Mouse (Mus musculus) hindbrain, embryonic 13.5 days (tissue): ENCODE measurements at regions not wholly inside any gene's neighbourhood (a gene's known extent, or its start where the extent isn't known, plus 50 kb on each side); places are given as distances from the start of the nearest gene placed in this dataset.

Experiments used
- ATAC-seq: fragments of 200-750 bp; cut with Nextera tagmentation; 2 replicates; pipeline ENCODE4 v1.8.0; 2017; ENCODE audit warnings: moderate TSS enrichment; ENCODE audit not compliant: low FRiP score
- H3K27ac ChIP-seq: fragments of 300-500 bp; sonication (generic); 2 replicates; pipeline ENCODE4 v1.5.1; 2015; ENCODE audit warnings: inconsistent platforms, mild to moderate bottlenecking, moderate library complexity
- H3K27me3 ChIP-seq: fragments of 300-500 bp; sonication (generic); 2 replicates; pipeline ENCODE4 v1.6.1; 2015; ENCODE audit warnings: mild to moderate bottlenecking, inconsistent platforms
- H3K36me3 ChIP-seq: fragments of 300-500 bp; sonication (generic); 2 replicates; pipeline ENCODE4 v1.6.1; 2015; ENCODE audit warnings: mild to moderate bottlenecking, inconsistent platforms
- H3K4me1 ChIP-seq: fragments of 300-500 bp; sonication (generic); replicated peaks from 2 replicates; pipeline ENCODE4 v1.6.1; 2015; ENCODE audit warnings: inconsistent platforms
- H3K4me2 ChIP-seq: fragments of 300-500 bp; sonication (generic); 2 replicates; pipeline ENCODE4 v1.6.1; 2015; ENCODE audit warnings: inconsistent platforms, mild to moderate bottlenecking, moderate library complexity
- H3K4me3 ChIP-seq: fragments of 300-500 bp; sonication (generic); 2 replicates; pipeline ENCODE4 v1.5.1; 2015; ENCODE audit warnings: mild to moderate bottlenecking, inconsistent platforms
- H3K9ac ChIP-seq: fragments of 300-500 bp; sonication (generic); 2 replicates; pipeline ENCODE4 v1.6.1; 2015; ENCODE audit warnings: mild to moderate bottlenecking, inconsistent platforms
- H3K9me3 ChIP-seq: fragments of 300-500 bp; sonication (generic); 2 replicates; pipeline ENCODE4 v1.6.1; 2016; ENCODE audit warnings: inconsistent platforms
- WGBS: fragments of 180-500 bp; shearing (Covaris S2); methylation state at CpG from one replicate; pipeline ENCODE4 v1.1.7; 2015; 5-methylcytosine and 5-hydroxymethylcytosine counted together

DNA sequence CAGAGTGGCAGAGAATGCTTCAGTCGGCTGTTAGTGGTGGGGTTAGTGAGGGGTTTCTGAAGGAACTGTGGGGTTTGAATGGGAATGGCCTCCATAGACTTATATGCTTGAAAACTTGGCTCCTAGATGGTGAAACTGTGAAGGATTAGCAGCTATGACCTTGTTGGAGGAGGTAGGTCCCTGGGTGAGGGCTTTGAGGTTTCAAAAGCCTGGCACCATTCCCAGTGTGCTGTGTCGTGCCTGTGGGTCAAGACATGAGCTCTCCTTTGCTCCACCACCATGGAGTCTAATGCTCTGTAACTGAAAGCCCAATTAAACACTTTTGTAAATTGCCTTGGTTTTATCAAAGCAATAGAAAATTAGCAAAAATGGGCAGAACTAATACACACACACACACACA lies 98.1 kb upstream of the Eef2kmt start:
- Histone ChIP-seq H3K4me2 (no peak overlapping the region), H3K9me3 (no peaks in the 10 kb centered on the region), H3K4me1 (peaks cover 10% of the 10 kb centered on the region; the same call in 1 of the 2 replicates), H3K9ac (no peak overlapping the region), H3K27ac (no peak overlapping the region), H3K36me3 (no peaks in the 10 kb centered on the region), H3K27me3 (0 out of 2 replicates have a peak, but pooled peaks cover 5% of the 10 kb centered on the region), H3K4me3 (no peak overlapping the region)
- no peak for ATAC-seq
- 71% methylated on average over 2 of the region's 2 CpGs for WGBS

- WGBS = 7% methylated on average over 18 of the region's 18 CpGs
- no peak overlapping the region for H3K4me3 ChIP-seq
- H3K4me2 ChIP-seq = peak overlapping the region; percentile 32
- H3K4me1 ChIP-seq = peaks cover 10% of the 10 kb centered on the region; the same call in 1 of the 2 replicates
- no peak for ATAC-seq
- H3K27me3 ChIP-seq = 0 out of 2 replicates have a peak, but pooled peaks cover 5% of the 10 kb centered on the region
- no peaks in the 10 kb centered on the region for H3K36me3 ChIP-seq
- H3K27ac ChIP-seq = no peak overlapping the region
- H3K9ac ChIP-seq = no peak overlapping the region
- no peaks in the 10 kb centered on the region for H3K9me3 ChIP-seq
Observed at GRCm38 (mm10) chr16:5351890-5352571, 96.2 kb upstream of the Eef2kmt start.

DNA sequence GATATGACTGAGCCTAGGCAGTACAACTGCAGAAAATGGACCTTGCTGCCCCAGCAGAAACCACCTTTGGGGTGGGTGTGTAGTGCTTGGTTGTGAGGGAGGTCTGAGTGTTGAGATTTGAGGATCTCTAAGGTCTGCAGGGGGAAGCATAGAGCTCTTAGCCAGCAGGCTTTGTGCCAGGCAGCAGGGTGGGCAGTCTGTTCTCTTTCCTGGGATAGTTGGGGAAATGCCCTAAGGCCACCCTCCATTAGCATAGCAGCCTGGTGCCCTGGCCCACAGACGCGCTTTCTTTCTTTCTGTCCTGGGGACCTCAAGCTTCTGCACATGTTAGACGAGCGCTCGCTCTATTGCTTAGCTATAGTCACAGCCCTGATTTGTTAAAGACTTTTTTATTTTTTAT lies 91.4 kb upstream of the Eef2kmt start:
- WGBS = 72% methylated on average over 5 of the region's 5 CpGs
- peaks cover 9% of the 10 kb centered on the region; the same call in 1 of the 2 replicates for H3K4me1 ChIP-seq

GRCm38 (mm10) chr16:5342326-5342725 lies 86.5 kb upstream of the Eef2kmt start:
- no peak for ATAC-seq

More for the DNA sequence above, 91.4 kb upstream of the Eef2kmt start:
- no peak overlapping the region for H3K4me3 ChIP-seq
- H3K27ac ChIP-seq = no peak overlapping the region
- H3K36me3 ChIP-seq = no peaks in the 10 kb centered on the region
- no peaks in the 10 kb centered on the region for H3K9me3 ChIP-seq
- H3K4me2 ChIP-seq = no peak overlapping the region
- no peak for ATAC-seq
- H3K27me3 ChIP-seq = 0 out of 2 replicates have a peak, but pooled peaks cover 5% of the 10 kb centered on the region
- no peak overlapping the region for H3K9ac ChIP-seq

DNA sequence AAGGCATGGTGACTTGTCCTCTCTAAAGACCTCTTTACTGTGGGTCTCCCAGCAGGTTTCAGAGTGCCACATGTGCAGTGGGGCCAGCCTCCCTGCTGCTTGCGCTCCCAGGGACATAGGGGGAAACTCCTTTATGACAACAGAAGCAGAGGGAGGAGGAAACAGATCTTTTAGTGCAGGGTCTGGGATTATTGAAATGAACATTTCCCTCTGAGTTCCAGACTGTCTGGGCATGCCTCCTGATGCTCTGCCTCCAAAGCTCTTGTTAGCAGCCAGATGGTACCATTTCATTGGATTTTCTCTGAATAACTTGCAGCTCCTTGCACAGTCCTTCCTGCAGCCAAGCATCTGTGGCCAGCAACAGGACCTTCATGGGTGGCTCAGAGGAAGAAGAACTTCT lies 60.5 kb upstream of the Eef2kmt start:
- 91% methylated on average over 1 of the region's 1 CpGs for WGBS
- no peak overlapping the region for H3K4me2 ChIP-seq
- no peaks in the 10 kb centered on the region for H3K4me1 ChIP-seq
- no peak overlapping the region for H3K27ac ChIP-seq
- H3K27me3 ChIP-seq = no peaks in the 10 kb centered on the region
- no peak for ATAC-seq
- no peak overlapping the region for H3K9ac ChIP-seq
- no peak overlapping the region for H3K4me3 ChIP-seq
- H3K36me3 ChIP-seq = no peaks in the 10 kb centered on the region
- H3K9me3 ChIP-seq = no peaks in the 10 kb centered on the region

More at GRCm38 (mm10) chr16:5342326-5342725, 86.5 kb upstream of the Eef2kmt start:
- H3K4me2 ChIP-seq = no peak overlapping the region
- 85% methylated on average over 6 of the region's 6 CpGs for WGBS
- no peaks in the 10 kb centered on the region for H3K36me3 ChIP-seq
- no peaks in the 10 kb centered on the region for H3K27me3 ChIP-seq
- H3K27ac ChIP-seq = no peak overlapping the region
- H3K4me1 ChIP-seq = no peaks in the 10 kb centered on the region
- H3K9ac ChIP-seq = no peak overlapping the region
- H3K9me3 ChIP-seq = no peaks in the 10 kb centered on the region
- H3K4me3 ChIP-seq = no peak overlapping the region

- no peak overlapping the region for H3K4me3 ChIP-seq
- no peak overlapping the region for H3K4me2 ChIP-seq
- H3K4me1 ChIP-seq = no peaks in the 10 kb centered on the region
- H3K9ac ChIP-seq = no peak overlapping the region
- H3K27ac ChIP-seq = no peak overlapping the region
- ATAC-seq = no peak
- peaks cover 2% of the 10 kb centered on the region for H3K27me3 ChIP-seq
- 79% methylated on average over 6 of the region's 6 CpGs for WGBS
- no peaks in the 10 kb centered on the region for H3K36me3 ChIP-seq
- H3K9me3 ChIP-seq = no peaks in the 10 kb centered on the region
Observed at GRCm38 (mm10) chr16:5313261-5313660, 57.5 kb upstream of the Eef2kmt start.

GRCm38 (mm10) chr16:5311456-5311855 lies 55.7 kb upstream of the Eef2kmt start:
- 85% methylated on average over 9 of the region's 9 CpGs for WGBS
- peaks cover 16% of the 10 kb centered on the region for H3K27me3 ChIP-seq
- ATAC-seq = no peak
- no peak overlapping the region for H3K4me2 ChIP-seq
- H3K4me3 ChIP-seq = no peak overlapping the region
- peaks cover 5% of the 10 kb centered on the region for H3K4me1 ChIP-seq
- no peaks in the 10 kb centered on the region for H3K9me3 ChIP-seq
- H3K9ac ChIP-seq = no peak overlapping the region
- no peaks in the 10 kb centered on the region for H3K36me3 ChIP-seq
- H3K27ac ChIP-seq = no peak overlapping the region

GRCm38 (mm10) chr16:5310736-5311135 lies 55.0 kb upstream of the Eef2kmt start:
- Histone ChIP-seq H3K36me3 (no peaks in the 10 kb centered on the region), H3K27ac (no peak overlapping the region), H3K4me2 (no peak overlapping the region), H3K9ac (no peak overlapping the region), H3K9me3 (no peaks in the 10 kb centered on the region), H3K4me1 (peaks cover 5% of the 10 kb centered on the region), H3K27me3 (peaks cover 16% of the 10 kb centered on the region), H3K4me3 (no peak overlapping the region)
- ATAC-seq = no peak
- 93% methylated on average over 10 of the region's 10 CpGs for WGBS

GRCm38 (mm10) chr16:5307761-5308160 lies 52.0 kb upstream of the Eef2kmt start:
- no peak overlapping the region for H3K27ac ChIP-seq
- peaks cover 16% of the 10 kb centered on the region for H3K27me3 ChIP-seq
- H3K36me3 ChIP-seq = no peaks in the 10 kb centered on the region
- 82% methylated on average over 7 of the region's 7 CpGs for WGBS
- ATAC-seq = 0 out of 2 replicates have a peak, but pooled peaks have one; percentile 21
- H3K4me2 ChIP-seq = peak overlapping the region; percentile 86
- no peaks in the 10 kb centered on the region for H3K9me3 ChIP-seq
- H3K4me3 ChIP-seq = peak overlapping the region; percentile 48; the same call in 1 of the 2 replicates
- no peak overlapping the region for H3K9ac ChIP-seq
- peaks cover 5% of the 10 kb centered on the region for H3K4me1 ChIP-seq

- WGBS = 72% methylated on average over 7 of the region's 7 CpGs
- Histone ChIP-seq H3K27me3 (peaks cover 16% of the 10 kb centered on the region), H3K36me3 (no peaks in the 10 kb centered on the region), H3K27ac (no peak overlapping the region), H3K4me3 (peak overlapping the region; percentile 48), H3K4me2 (peak overlapping the region; percentile 86), H3K9me3 (no peaks in the 10 kb centered on the region), H3K4me1 (peaks cover 5% of the 10 kb centered on the region), H3K9ac (peak overlapping the region; percentile 80)
- peak; percentile 8; the same call in 1 of the 2 replicates for ATAC-seq
Observed at GRCm38 (mm10) chr16:5307249-5307605, 51.4 kb upstream of the Eef2kmt start.

DNA sequence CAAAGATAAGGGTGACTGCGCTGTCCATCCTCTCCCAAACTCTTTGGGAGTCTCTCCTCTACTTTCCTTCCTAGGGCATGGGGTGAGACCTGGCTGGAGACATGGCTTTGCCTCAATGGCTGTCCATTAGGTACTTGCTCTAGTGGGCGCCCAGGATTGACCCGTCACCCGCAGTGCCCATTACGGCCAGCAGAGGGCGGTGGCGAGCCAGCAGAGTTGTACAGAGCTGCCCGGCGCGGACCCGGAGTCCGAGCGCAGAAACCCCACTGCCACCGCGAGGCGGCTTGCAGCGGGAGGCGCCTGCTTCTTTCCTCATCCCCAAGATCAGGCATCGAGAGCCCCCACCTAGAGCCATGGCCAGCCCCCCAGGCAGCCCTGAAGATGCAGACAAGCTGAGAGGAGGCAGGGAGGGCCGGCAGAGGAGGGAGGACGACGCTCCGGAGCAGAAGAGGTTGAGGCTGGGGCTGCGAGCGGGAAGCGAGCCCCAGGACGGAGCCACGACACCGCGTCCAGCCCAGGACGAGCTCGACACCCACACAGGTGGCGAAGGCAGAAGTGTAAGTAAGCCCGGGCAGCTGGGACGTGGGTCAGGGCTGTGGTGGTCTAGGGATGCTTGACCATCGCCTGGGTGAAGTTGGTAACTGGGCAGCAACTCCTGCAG lies 50.9 kb upstream of the Eef2kmt start:
- Histone ChIP-seq H3K36me3 (no peaks in the 10 kb centered on the region), H3K4me2 (peak overlapping the region; percentile 86), H3K9ac (peak overlapping the region; percentile 80), H3K4me3 (peak overlapping the region; percentile 48), H3K9me3 (no peaks in the 10 kb centered on the region), H3K27ac (no peak overlapping the region), H3K4me1 (peaks cover 5% of the 10 kb centered on the region), H3K27me3 (peaks cover 16% of the 10 kb centered on the region)
- 1% methylated on average over 36 of the region's 36 CpGs for WGBS
- ATAC-seq = peak; percentile 90
